Mouse (Mus musculus) liver, embryonic 15.5 days (tissue): Measurements from ENCODE around the gene Gm37240. TPM values are rescaled to one million over a fixed set of nuclear protein-coding genes. Genes with fewer than 3 reads are reported as not detected.

Source experiments
- ATAC-seq: fragments of 200-750 bp; cut with Nextera tagmentation; 2 replicates; pipeline ENCODE4 v1.8.0; 2017; ENCODE audit warnings: moderate number of reproducible peaks, mild to moderate bottlenecking, moderate library complexity; ENCODE audit not compliant: insufficient read depth
- H3K27ac ChIP-seq: fragments of 300-500 bp; sonication (generic); replicated peaks from 2 replicates; pipeline ENCODE4 v1.5.1; 2015; ENCODE audit warnings: mild to moderate bottlenecking, inconsistent platforms
- H3K27me3 ChIP-seq: fragments of 300-500 bp; sonication (generic); 2 replicates; pipeline ENCODE4 v1.6.1; 2015; ENCODE audit warnings: mild to moderate bottlenecking, inconsistent platforms
- H3K36me3 ChIP-seq: fragments of 300-500 bp; sonication (generic); replicated peaks from 2 replicates; pipeline ENCODE4 v1.6.1; 2015; ENCODE audit warnings: moderate library complexity, mild to moderate bottlenecking, inconsistent platforms
- H3K4me1 ChIP-seq: fragments of 300-500 bp; sonication (generic); replicated peaks from 2 replicates; pipeline ENCODE4 v1.6.1; 2015; ENCODE audit warnings: inconsistent platforms
- H3K4me2 ChIP-seq: fragments of 300-500 bp; sonication (generic); 2 replicates; pipeline ENCODE4 v1.6.1; 2015; ENCODE audit warnings: moderate library complexity, mild to moderate bottlenecking, inconsistent platforms
- H3K4me3 ChIP-seq: fragments of 300-500 bp; sonication (generic); replicated peaks from 2 replicates; pipeline ENCODE4 v1.5.1; 2015; ENCODE audit warnings: mild to moderate bottlenecking, inconsistent platforms
- H3K9ac ChIP-seq: fragments of 300-500 bp; sonication (generic); 2 replicates; pipeline ENCODE4 v1.6.1; 2015; ENCODE audit warnings: moderate library complexity, mild to moderate bottlenecking, inconsistent platforms
- H3K9me3 ChIP-seq: fragments of 300-500 bp; sonication (generic); replicated peaks from 2 replicates; pipeline ENCODE4 v1.6.1; 2016; ENCODE audit warnings: inconsistent platforms
- whole genome bisulfite sequencing: fragments of 180-500 bp; shearing (Covaris S2); methylation state at CpG from one replicate; pipeline ENCODE4 v1.1.7; 2015; ENCODE audit warnings: mixed read lengths; ENCODE audit not compliant: insufficient replicate concordance; 5-methylcytosine and 5-hydroxymethylcytosine counted together
- polyA plus RNA-seq: library from polyadenylated mRNA; unstranded; fragments of >200 nt; fragmentation: Nextera tagmentation; extraction: Ambion mirVana; gene quantifications from 2 replicates; pipeline ENCODE4 v1.2.1, GENCODE M21; 2015

The Gm37240 gene
- polyA plus RNA-seq, 1 experiment from 2014 or later = 0.24 TPM

DNA sequence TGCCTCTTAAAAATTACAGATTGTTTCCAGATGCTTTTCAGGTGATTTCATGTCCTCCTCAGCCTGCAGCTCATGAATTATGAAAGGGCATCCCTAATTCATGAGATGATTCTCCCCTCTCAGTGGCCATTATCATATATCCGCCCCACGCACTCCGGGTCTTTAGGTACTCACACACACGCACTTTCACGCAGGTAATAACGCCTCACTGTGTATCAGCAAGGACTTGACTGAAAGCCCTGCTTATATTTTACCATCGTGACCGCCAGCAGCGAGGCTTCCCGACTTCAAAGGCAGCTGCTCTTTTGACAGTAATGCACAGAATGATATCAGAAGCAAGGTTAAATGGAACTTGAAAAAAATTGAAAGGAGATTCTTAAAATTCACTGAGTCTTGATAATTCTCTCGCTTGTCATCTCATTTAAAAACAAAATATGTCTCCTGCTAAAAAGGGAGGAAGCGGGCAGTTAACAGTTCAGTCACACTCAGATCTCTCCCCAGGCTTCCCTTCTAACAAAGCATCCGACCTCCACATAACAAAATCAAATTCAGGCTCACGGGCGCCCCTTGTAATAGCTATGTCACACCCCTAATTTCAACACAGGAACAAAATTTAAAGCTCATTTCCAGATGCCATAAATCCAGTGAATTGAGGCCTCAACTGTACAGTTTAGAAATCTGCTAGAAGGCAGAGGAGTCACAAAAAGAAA is 66.3 kb downstream of the Gm37240 start:
- no peak overlapping the region for H3K4me2 ChIP-seq
- WGBS = 73% methylated on average over 15 of the region's 15 CpGs
- H3K4me3 ChIP-seq = no peak overlapping the region
- no peaks in the 10 kb centered on the region for H3K36me3 ChIP-seq
- no peaks in the 10 kb centered on the region for H3K4me1 ChIP-seq
- ATAC-seq = no peak
- no peaks in the 10 kb centered on the region for H3K27me3 ChIP-seq
- no peaks in the 10 kb centered on the region for H3K9me3 ChIP-seq
- no peak overlapping the region for H3K9ac ChIP-seq
- no peak overlapping the region for H3K27ac ChIP-seq

DNA sequence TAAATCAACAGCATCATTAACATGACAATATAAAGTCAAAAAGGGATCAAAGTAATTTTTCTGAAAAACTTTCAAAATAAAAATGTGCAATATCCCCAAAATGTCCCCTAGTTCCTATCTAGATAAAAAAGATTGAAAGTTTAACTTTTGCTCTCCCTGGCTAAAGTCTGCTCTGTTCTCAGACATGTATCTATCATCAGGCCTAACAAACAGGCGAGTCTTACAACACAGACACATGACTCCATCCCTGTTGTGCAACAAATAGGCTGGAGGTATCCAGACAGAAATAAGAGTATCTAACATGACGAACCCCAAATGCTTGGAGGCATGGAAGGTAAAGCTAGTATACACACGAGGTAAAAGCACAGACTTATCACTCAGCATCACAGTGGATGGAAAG is 68.0 kb downstream of the Gm37240 start:
- H3K9ac ChIP-seq = no peak overlapping the region
- H3K4me1 ChIP-seq = no peaks in the 10 kb centered on the region
- ATAC-seq = no peak
- no peaks in the 10 kb centered on the region for H3K36me3 ChIP-seq
- H3K27ac ChIP-seq = no peak overlapping the region
- H3K4me2 ChIP-seq = no peak overlapping the region
- no peaks in the 10 kb centered on the region for H3K27me3 ChIP-seq
- H3K4me3 ChIP-seq = no peak overlapping the region
- no peaks in the 10 kb centered on the region for H3K9me3 ChIP-seq
- WGBS = 51% methylated on average over 3 of the region's 3 CpGs

DNA sequence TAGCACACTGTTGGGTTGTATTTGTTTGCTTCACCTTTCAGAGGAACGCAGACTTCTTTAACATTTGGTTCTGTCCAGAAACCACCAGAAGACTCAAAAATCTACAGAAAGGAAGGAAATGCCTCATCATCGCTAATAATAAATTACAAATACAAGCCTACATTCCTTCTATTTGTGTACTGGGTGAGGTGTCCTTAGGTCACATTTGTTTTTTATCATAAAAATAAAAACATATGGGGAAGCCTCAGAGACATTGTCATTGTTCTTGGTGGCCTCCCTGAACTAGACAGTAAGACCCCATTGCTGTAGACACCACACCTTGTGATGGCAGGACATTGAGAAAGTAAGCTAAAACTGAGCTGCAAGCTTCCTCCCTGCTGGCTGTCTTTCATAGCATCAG is 70.1 kb downstream of the Gm37240 start, which contains the start of gene Fam160a1:
Gene Fam160a1 (minus strand): TSS at position 101 of the 400 bp plus-strand sequence.
- Histone ChIP-seq H3K27me3 (no peaks in the 10 kb centered on the region), H3K4me3 (no peak within 1 kb of the TSS), H3K36me3 (no peaks in the 10 kb centered on the region), H3K9me3 (no peaks in the 10 kb centered on the region), H3K4me2 (no peak within 1 kb of the TSS), H3K27ac (no peak within 1 kb of the TSS), H3K9ac (no peak within 1 kb of the TSS), H3K4me1 (peaks cover 11% of the 10 kb centered on the region; the same call in 1 of the 2 replicates)
- no peak for ATAC-seq
- WGBS = 73% methylated on average over 2 of the region's 2 CpGs

DNA sequence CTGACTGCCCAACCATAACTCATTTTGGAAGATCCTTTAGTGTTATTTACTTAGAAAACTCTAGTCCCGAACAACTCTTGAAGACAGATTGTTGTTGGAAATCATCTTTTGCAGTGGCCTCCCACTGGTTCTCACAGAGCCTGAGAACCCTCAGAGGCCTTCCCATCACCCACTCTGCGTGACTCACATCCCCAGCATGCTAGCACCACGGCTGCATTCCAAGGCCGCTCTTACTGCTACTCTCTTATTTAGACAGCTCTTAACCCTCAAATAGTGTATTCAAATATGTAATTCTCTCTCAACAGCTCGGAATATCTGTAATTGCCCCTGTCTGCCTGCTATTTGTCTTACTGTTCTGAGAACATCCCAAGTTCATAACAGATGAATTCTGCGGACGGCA is 73.1 kb downstream of the Gm37240 start:
- Histone ChIP-seq H3K9ac (no peak overlapping the region), H3K27ac (no peak overlapping the region), H3K36me3 (no peaks in the 10 kb centered on the region), H3K4me3 (no peak overlapping the region), H3K27me3 (no peaks in the 10 kb centered on the region), H3K9me3 (no peaks in the 10 kb centered on the region), H3K4me1 (peaks cover 11% of the 10 kb centered on the region; the same call in 1 of the 2 replicates), H3K4me2 (no peak overlapping the region)
- no peak for ATAC-seq
- WGBS = 63% methylated on average over 7 of the region's 7 CpGs

DNA sequence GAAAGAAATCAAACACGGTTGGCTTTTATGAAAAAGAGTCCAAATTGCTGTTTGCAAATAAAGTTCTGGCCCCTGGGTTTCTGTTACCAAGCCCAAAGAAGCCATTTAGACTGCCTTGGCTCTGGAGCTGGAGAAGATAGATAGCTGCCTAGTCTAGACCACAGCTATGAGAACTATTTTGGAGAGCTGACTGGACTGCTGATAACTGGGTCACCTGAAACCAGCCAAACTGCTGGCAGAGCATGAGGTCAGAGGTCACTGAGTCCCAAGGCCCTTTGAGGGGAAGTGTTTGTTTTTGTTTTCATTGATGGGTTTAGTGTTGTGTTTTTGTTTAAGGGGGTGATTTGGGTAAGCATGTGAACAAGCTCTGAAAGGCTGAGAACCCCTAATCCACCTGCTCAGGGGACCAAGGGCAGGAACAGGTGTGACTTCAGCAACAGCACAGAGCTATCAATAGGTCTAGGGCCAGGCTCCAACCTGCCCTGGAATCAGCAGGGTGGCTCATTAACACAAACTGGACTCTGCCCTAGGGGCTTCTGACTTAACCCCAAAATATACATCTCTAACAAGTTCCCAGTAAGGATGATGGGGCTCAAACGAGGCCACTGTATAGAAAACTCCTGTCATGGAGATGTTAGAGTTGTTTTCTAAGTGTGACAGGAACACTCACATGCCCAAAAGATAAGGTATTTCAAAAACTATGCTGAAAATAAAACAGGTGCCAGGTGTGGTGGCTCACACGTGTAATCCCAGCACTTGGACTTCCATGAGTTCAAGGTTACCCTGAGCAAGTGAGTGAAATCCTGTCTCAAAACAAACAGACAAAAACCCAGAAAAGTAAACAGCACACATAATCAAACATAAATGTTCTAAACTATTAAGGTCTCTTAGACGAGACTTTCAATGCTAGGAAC is 74.0 kb downstream of the Gm37240 start:
- Histone ChIP-seq H3K36me3 (no peaks in the 10 kb centered on the region), H3K9me3 (no peaks in the 10 kb centered on the region), H3K27me3 (no peaks in the 10 kb centered on the region), H3K9ac (no peak overlapping the region), H3K4me1 (peaks cover 11% of the 10 kb centered on the region; the same call in 1 of the 2 replicates), H3K4me3 (no peak overlapping the region), H3K4me2 (no peak overlapping the region), H3K27ac (no peak overlapping the region)
- no peak for ATAC-seq
- WGBS = 38% methylated on average over 4 of the region's 4 CpGs

DNA sequence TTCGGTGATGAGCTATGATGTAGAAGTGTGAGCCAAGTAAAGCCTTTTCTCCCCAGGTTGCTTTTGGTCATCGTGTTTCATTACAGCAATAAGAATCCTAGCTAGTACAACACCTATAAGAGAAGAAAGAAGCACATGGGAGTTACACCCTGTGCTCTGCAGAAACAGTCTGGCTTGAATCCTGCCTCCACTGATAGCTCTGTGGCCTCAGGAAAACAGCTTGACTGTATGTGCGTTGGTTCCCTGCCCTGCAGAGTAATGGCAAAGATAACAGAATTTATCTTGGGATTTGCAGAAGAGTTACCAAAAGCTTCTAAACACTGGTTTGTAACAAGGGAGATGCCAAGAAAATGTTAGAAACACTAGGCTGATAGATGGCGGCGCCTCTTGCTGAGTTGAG is 75.3 kb downstream of the Gm37240 start:
- peaks cover 11% of the 10 kb centered on the region; the same call in 1 of the 2 replicates for H3K4me1 ChIP-seq
- H3K27ac ChIP-seq = no peak overlapping the region
- no peaks in the 10 kb centered on the region for H3K27me3 ChIP-seq
- no peaks in the 10 kb centered on the region for H3K36me3 ChIP-seq
- ATAC-seq = no peak
- no peak overlapping the region for H3K4me3 ChIP-seq
- no peak overlapping the region for H3K4me2 ChIP-seq
- no peaks in the 10 kb centered on the region for H3K9me3 ChIP-seq
- H3K9ac ChIP-seq = no peak overlapping the region
- 43% methylated on average over 5 of the region's 5 CpGs for WGBS

DNA sequence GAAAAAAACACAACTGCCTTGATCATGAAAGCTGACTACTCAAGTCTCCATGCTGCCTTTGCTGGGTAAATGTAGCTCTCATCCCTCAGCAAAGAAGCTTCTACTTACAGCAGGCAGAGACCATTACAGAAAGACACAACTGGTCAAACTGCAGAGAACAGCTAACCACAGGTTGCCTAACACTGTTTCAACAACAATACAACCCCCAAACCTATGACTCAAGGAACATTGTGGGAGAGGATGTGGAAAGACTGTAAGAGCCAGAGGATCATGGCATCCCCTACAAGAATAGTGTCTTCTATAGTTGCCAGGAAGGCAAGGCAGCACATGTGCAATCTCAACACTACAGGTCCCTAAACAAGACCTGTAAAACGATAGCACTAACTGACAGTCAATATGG is 94.2 kb downstream of the Gm37240 start:
- no peak overlapping the region for H3K27ac ChIP-seq
- WGBS = 77% methylated on average over 1 of the region's 1 CpGs
- no peaks in the 10 kb centered on the region for H3K9me3 ChIP-seq
- no peak overlapping the region for H3K4me3 ChIP-seq
- no peaks in the 10 kb centered on the region for H3K36me3 ChIP-seq
- no peaks in the 10 kb centered on the region for H3K27me3 ChIP-seq
- no peak overlapping the region for H3K4me2 ChIP-seq
- no peaks in the 10 kb centered on the region for H3K4me1 ChIP-seq
- H3K9ac ChIP-seq = no peak overlapping the region
- no peak for ATAC-seq

DNA sequence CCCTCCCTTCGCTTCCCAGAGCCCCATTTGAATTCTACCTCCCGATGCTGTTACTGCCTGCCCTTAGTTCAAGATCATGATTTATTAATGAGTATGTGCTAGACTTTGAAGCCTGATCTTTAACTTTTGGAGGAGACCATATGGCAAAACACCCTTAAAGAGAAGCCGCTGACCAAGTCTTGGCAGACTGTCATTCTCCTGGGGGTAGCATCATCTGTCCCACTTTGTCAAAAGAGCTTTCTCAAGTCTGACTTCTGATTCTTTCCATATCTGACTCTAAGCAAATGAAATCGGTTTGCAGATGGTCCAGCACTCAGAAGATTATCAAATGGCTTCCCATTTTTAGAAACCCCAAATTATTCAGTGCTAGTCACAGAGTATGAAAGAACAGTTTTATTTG is 97.6 kb downstream of the Gm37240 start:
- Histone ChIP-seq H3K36me3 (no peaks in the 10 kb centered on the region), H3K4me2 (no peak overlapping the region), H3K9ac (no peak overlapping the region), H3K4me3 (no peak overlapping the region), H3K27me3 (no peaks in the 10 kb centered on the region), H3K27ac (no peak overlapping the region), H3K9me3 (no peaks in the 10 kb centered on the region), H3K4me1 (no peaks in the 10 kb centered on the region)
- WGBS = 63% methylated on average over 4 of the region's 4 CpGs
- ATAC-seq = no peak

DNA sequence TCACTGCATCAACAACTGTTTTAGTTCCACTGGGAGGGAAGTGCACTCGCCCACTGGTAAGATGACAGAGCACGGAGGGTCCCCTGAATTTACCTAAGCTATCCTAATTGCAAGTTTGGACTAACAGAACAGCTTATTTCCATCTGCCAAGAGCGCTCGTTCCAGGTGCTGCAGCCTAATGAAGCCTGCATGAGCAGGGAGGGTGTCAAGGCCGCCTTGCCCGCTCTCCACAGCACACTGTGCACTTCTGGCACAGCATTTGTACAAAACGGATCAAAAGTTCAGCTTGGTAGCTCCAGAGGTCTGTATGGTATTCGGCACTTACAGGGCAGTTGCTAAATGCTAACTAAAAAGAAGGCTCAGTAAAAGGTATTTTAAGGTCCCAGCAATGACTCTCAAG is 100.8 kb downstream of the Gm37240 start:
- H3K27ac ChIP-seq = no peak overlapping the region
- H3K27me3 ChIP-seq = no peaks in the 10 kb centered on the region
- H3K36me3 ChIP-seq = no peaks in the 10 kb centered on the region
- H3K9ac ChIP-seq = no peak overlapping the region
- H3K4me3 ChIP-seq = no peak overlapping the region
- no peaks in the 10 kb centered on the region for H3K9me3 ChIP-seq
- WGBS = 70% methylated on average over 8 of the region's 8 CpGs
- no peaks in the 10 kb centered on the region for H3K4me1 ChIP-seq
- ATAC-seq = no peak
- no peak overlapping the region for H3K4me2 ChIP-seq

DNA sequence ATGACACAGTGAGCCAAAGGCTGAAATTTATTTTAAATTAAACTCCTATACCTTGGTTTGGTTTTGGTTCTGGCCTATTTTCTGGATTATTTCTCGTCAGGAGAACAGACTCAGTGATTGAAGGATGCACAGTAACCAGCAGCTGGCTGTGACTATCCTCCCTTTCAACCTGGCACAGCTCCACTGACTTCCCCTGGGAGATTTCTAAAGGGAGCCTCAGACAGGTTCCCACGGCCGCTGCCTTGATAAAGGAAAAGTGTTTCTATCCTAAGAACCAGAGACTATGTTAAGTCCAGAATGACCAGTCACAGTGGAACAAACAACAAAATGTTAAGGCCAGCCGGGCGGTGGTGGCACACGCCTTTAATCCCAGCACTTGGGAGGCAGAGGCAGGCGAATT is 106.4 kb downstream of the Gm37240 start:
- Histone ChIP-seq H3K27me3 (no peaks in the 10 kb centered on the region), H3K9me3 (no peaks in the 10 kb centered on the region), H3K4me1 (no peaks in the 10 kb centered on the region), H3K9ac (no peak overlapping the region), H3K4me3 (no peak overlapping the region), H3K27ac (no peak overlapping the region), H3K4me2 (no peak overlapping the region), H3K36me3 (no peaks in the 10 kb centered on the region)
- 63% methylated on average over 7 of the region's 7 CpGs for WGBS
- ATAC-seq = no peak

DNA sequence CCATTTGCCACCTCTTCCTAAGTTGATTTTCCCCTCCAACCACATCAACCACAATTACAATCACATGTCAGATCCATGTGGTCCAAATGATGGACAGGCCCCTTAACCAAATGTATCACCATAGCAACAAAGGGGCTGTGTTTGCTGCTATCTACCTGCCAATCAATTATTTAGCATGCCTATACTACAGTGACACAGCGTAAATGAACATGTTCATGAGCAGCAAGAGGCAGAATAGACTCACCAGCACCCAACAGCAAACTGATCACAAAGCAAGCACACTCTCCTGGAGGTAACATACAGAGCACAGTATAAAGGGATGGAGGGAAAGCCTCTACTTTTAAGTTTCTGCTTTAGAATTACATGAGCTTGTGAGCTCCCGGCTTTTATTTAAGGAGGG is 107.0 kb downstream of the Gm37240 start:
- H3K36me3 ChIP-seq = no peaks in the 10 kb centered on the region
- no peak overlapping the region for H3K4me2 ChIP-seq
- 72% methylated on average over 2 of the region's 2 CpGs for WGBS

More for the DNA sequence above, 107.0 kb downstream of the Gm37240 start:
- no peaks in the 10 kb centered on the region for H3K27me3 ChIP-seq
- H3K9me3 ChIP-seq = no peaks in the 10 kb centered on the region
- H3K27ac ChIP-seq = no peak overlapping the region
- H3K9ac ChIP-seq = no peak overlapping the region
- no peak for ATAC-seq
- H3K4me3 ChIP-seq = no peak overlapping the region
- no peaks in the 10 kb centered on the region for H3K4me1 ChIP-seq
